Mouse (Mus musculus): ENCODE measurements around the gene Pir. TPM values are rescaled to one million over a fixed set of nuclear protein-coding genes. Genes with fewer than 3 reads are reported as not detected.

The Pir gene
- polyA plus RNA-seq, 1 experiment from 2014 or later, result 9.4 TPM

DNA sequence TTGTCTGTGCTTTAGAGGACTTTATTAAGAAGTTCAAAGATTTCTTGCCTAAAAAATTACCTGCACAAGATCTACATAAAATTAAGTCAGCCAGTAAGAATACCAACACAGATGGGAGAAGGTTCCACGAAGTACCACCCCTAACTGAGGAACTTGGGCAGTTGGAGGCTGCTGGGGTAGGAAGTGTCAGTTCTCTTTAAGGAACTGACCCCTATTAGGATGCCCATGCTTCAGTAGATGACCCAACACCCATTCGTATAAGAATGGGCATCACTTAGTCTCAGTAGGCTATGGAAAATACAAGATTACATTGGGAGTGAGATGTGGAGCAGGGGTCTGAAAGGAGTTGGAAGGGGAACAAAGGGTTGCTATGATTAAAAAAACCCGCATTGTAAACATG lies 1.4 kb downstream of the Pir start:
- Histone ChIP-seq H3K27me3 (ENCODE audit: insufficient read depth, low read length) (peaks cover 14% of the 10 kb centered on the region), H3K9me3 (ENCODE audit: low read length) (no peaks in the 10 kb centered on the region), H3K27ac (ENCODE audit: low read length) (no peak overlapping the region), H3K36me3 (ENCODE audit: insufficient read depth, low read length) (no peaks in the 10 kb centered on the region), H3K4me2 (replicated peaks; ENCODE audit: low read depth, low read length) (no peak overlapping the region), H3K4me1 (ENCODE audit: insufficient read depth, low read length) (no peaks in the 10 kb centered on the region), H3K4me3 (ENCODE audit: low read length) (no peak overlapping the region), H3K9ac (replicated peaks; ENCODE audit: low read length) (no peak overlapping the region)
- 80% methylated on average over 3 of the region's 3 CpGs for WGBS
- no peak for ATAC-seq (ENCODE audit: low FRiP score, low TSS enrichment)

DNA sequence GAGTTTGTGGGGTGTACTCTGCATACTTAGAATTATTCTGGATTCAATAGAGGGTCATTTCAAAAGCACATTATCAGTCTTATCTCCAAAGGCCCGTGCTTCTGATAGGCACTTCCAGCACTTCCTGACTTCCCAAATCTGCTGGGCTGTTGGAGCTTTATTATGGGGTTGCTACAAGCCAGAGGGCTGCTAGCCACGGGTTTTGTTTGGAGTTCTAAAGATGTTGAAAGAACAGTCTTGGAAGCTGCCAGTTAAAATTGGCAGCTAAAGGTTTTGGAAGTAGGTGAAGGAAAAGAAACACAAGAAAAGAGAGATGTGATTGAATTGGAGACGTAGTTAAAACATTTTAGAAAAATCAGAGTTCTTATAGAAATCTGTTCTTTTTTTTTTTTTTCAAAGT lies 6.4 kb downstream of the Pir start:
- Histone ChIP-seq H3K4me1 (ENCODE audit: insufficient read depth, low read length) (no peaks in the 10 kb centered on the region), H3K9me3 (ENCODE audit: low read length) (no peaks in the 10 kb centered on the region), H3K36me3 (ENCODE audit: insufficient read depth, low read length) (no peaks in the 10 kb centered on the region), H3K4me3 (ENCODE audit: low read length) (no peak overlapping the region), H3K27ac (ENCODE audit: low read length) (no peak overlapping the region), H3K4me2 (replicated peaks; ENCODE audit: low read depth, low read length) (no peak overlapping the region), H3K27me3 (ENCODE audit: insufficient read depth, low read length) (peaks cover 5% of the 10 kb centered on the region; the same call in 1 of the 2 replicates), H3K9ac (replicated peaks; ENCODE audit: low read length) (no peak overlapping the region)
- 62% methylated on average over 3 of the region's 3 CpGs for WGBS
- ATAC-seq (ENCODE audit: low FRiP score, low TSS enrichment), result no peak

DNA sequence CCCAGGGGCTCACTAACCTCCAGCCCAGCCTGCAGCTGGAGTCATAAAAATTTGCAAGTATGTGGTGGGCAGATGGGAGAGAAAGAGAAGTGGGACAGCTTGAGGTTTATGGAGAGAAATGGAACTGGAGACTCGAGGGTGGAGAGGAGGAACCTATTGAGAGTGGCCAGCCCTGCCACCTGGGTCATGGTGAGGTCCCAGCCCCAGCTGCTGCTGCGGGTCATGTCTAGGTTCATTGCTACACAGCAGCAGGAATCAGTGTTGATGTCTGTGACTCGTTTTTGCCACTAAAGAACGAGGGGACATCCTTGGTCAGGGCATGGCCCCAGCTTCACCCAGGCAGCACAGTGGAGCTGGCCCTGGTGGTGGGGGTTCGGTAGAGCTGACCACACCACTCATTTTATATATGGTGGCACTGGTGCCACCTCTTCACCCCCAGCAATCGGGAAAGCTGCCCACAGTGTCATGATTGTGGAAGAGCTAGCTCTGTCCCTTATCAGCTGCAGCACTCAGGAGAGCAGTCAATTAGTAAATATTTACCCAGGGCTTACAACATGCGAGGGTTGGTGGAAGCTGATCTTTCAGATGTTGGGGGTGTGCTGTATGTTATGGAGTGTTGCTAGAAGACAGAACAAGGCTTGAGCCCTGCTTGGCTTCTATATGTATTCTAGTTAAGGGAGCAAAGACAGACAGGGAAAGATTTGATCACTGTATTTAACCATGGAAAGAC lies 11.9 kb downstream of the Pir start:
- Histone ChIP-seq H3K9ac (replicated peaks; ENCODE audit: low read length) (no peak overlapping the region), H3K4me3 (ENCODE audit: low read length) (no peak overlapping the region), H3K4me2 (replicated peaks; ENCODE audit: low read depth, low read length) (no peak overlapping the region), H3K9me3 (ENCODE audit: low read length) (no peaks in the 10 kb centered on the region), H3K4me1 (ENCODE audit: insufficient read depth, low read length) (no peaks in the 10 kb centered on the region), H3K27ac (ENCODE audit: low read length) (no peak overlapping the region), H3K27me3 (ENCODE audit: insufficient read depth, low read length) (peaks cover 9% of the 10 kb centered on the region; the same call in 1 of the 2 replicates), H3K36me3 (ENCODE audit: insufficient read depth, low read length) (no peaks in the 10 kb centered on the region)
- no peak for ATAC-seq (ENCODE audit: low FRiP score, low TSS enrichment)
- 63% methylated on average over 7 of the region's 7 CpGs for WGBS

DNA sequence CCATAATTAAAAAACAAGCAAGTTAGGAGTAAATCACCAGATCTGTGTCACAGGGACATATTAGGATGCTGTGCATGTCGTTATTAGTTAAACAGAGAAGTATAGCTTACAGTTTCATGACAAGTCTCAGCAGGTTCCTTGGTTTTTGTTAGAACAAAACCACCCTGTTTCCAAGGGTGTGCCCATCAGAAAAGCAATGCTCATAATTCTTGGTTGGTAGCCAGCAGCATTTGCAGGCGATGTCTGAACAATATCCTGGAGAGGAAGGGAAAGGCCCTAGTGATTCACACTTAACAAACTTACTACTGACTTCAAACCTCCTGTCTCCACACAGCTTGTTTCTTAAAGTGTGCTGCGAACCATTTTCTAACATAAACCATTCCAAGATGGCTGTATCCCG lies 14.6 kb downstream of the Pir start:
- no peak for ATAC-seq (ENCODE audit: low FRiP score, low TSS enrichment)
- WGBS, result 85% methylated on average over 4 of the region's 4 CpGs
- peaks cover 9% of the 10 kb centered on the region; the same call in 1 of the 2 replicates for H3K27me3 ChIP-seq (ENCODE audit: insufficient read depth, low read length)

DNA sequence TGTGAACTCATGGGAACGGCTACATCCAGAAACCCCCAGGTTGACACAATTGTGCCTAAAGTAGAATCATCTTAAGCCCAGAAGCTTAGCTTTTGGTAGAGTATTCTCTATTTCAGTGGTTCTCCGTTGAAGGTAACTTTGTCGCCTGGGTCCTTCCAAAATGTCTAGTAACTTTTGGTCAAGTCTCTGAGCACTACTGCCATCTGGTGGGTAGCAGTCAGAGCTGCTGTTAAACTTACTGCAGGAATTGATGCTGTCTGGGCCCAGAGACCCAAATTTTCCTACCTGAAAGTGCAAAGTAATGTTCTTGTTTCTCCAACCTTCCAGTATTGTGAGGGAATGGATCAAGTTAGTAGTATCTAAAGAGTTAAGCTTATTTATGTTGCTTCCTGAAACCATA lies 17.9 kb downstream of the Pir start:
- ATAC-seq (ENCODE audit: low FRiP score, low TSS enrichment), result no peak
- Histone ChIP-seq H3K36me3 (ENCODE audit: insufficient read depth, low read length) (no peaks in the 10 kb centered on the region), H3K4me3 (ENCODE audit: low read length) (no peak overlapping the region), H3K4me2 (replicated peaks; ENCODE audit: low read depth, low read length) (no peak overlapping the region), H3K27ac (ENCODE audit: low read length) (no peak overlapping the region), H3K27me3 (ENCODE audit: insufficient read depth, low read length) (peaks cover 9% of the 10 kb centered on the region; the same call in 1 of the 2 replicates), H3K9me3 (ENCODE audit: low read length) (no peaks in the 10 kb centered on the region), H3K4me1 (ENCODE audit: insufficient read depth, low read length) (no peaks in the 10 kb centered on the region), H3K9ac (replicated peaks; ENCODE audit: low read length) (no peak overlapping the region)
- WGBS, result 67% methylated on average over 3 of the region's 3 CpGs

More for the DNA sequence above, 14.6 kb downstream of the Pir start:
- Histone ChIP-seq H3K36me3 (ENCODE audit: insufficient read depth, low read length) (no peaks in the 10 kb centered on the region), H3K9ac (replicated peaks; ENCODE audit: low read length) (no peak overlapping the region), H3K27ac (ENCODE audit: low read length) (no peak overlapping the region), H3K4me2 (replicated peaks; ENCODE audit: low read depth, low read length) (no peak overlapping the region), H3K9me3 (ENCODE audit: low read length) (no peaks in the 10 kb centered on the region), H3K4me3 (ENCODE audit: low read length) (no peak overlapping the region), H3K4me1 (ENCODE audit: insufficient read depth, low read length) (no peaks in the 10 kb centered on the region)

DNA sequence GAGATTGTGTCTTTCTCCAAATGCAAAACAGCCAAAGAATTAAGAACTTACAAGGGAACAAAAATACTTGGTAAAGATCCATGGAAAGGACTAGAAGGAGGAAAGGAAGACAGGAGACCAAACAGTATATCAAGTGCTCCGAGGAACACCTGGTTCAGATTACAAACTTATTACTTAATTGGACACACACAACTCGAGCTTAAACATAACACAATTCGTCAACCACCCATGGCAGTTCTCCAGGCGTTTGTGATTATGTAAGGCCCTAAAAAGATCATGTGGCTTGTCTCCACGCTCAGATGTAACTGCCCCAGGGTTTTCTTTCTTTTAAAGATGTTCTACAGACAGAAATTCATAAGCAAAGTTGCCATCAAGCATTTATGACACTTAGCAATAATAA lies 22.0 kb downstream of the Pir start:
- no peak for ATAC-seq (ENCODE audit: low FRiP score, low TSS enrichment)
- Histone ChIP-seq H3K9ac (replicated peaks; ENCODE audit: low read length) (no peak overlapping the region), H3K27me3 (ENCODE audit: insufficient read depth, low read length) (no peaks in the 10 kb centered on the region), H3K4me1 (ENCODE audit: insufficient read depth, low read length) (no peaks in the 10 kb centered on the region), H3K9me3 (ENCODE audit: low read length) (no peaks in the 10 kb centered on the region), H3K36me3 (ENCODE audit: insufficient read depth, low read length) (no peaks in the 10 kb centered on the region), H3K4me3 (ENCODE audit: low read length) (no peak overlapping the region), H3K27ac (ENCODE audit: low read length) (no peak overlapping the region), H3K4me2 (replicated peaks; ENCODE audit: low read depth, low read length) (no peak overlapping the region)
- 39% methylated on average over 5 of the region's 5 CpGs for WGBS

DNA sequence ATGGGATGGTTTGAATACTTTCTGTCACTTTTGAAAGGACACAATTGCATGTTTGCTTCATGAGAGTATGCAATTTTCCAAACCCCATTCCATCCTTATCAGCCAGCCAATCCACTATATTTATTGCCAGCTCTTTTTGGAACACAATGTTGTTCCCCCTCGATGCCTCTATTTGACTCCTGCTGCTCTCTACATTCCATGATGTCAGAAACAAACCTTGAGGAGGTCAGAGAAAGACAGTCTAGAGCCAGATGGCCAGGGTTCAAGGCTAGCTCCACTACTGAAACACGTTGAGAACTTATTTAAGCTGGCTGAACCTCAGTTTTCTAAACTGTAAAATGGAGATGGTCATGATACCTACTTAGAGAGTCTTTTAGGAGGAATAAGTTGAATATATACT lies 37.1 kb downstream of the Pir start:
- Histone ChIP-seq H3K27ac (ENCODE audit: low read length) (no peak overlapping the region), H3K4me2 (replicated peaks; ENCODE audit: low read depth, low read length) (no peak overlapping the region), H3K9me3 (ENCODE audit: low read length) (no peaks in the 10 kb centered on the region), H3K9ac (replicated peaks; ENCODE audit: low read length) (no peak overlapping the region), H3K27me3 (ENCODE audit: insufficient read depth, low read length) (no peaks in the 10 kb centered on the region; the same call in 1 of the 2 replicates), H3K36me3 (ENCODE audit: insufficient read depth, low read length) (no peaks in the 10 kb centered on the region), H3K4me1 (ENCODE audit: insufficient read depth, low read length) (no peaks in the 10 kb centered on the region), H3K4me3 (ENCODE audit: low read length) (no peak overlapping the region)
- ATAC-seq (ENCODE audit: low FRiP score, low TSS enrichment), result no peak
- WGBS, result 58% methylated on average over 2 of the region's 2 CpGs

DNA sequence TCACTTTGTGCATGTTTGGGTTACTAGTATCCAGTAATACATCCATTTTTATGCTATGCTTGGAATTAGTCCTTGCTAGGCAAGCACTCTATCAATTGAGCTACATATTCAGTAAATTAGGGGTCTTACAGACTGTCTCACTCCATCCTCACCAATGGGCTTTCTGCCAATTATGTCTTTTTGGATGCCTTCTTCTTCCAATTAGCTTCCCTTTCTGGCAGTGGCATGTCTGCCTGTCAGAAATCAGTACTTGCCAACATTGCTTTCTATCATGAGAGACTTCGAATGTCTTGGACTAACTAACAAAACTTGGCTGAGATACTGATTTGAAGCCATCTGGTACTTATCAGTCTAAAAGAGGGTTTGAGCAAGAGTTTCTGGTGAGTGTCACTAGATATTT lies 44.7 kb downstream of the Pir start:
- Histone ChIP-seq H3K27ac (ENCODE audit: low read length) (no peak overlapping the region), H3K9me3 (ENCODE audit: low read length) (no peaks in the 10 kb centered on the region), H3K4me3 (ENCODE audit: low read length) (no peak overlapping the region), H3K4me2 (replicated peaks; ENCODE audit: low read depth, low read length) (no peak overlapping the region), H3K9ac (replicated peaks; ENCODE audit: low read length) (no peak overlapping the region), H3K4me1 (ENCODE audit: insufficient read depth, low read length) (no peaks in the 10 kb centered on the region), H3K27me3 (ENCODE audit: insufficient read depth, low read length) (peaks cover 4% of the 10 kb centered on the region; the same call in 1 of the 2 replicates), H3K36me3 (ENCODE audit: insufficient read depth, low read length) (no peaks in the 10 kb centered on the region)
- 75% methylated on average over 1 of the region's 1 CpGs for WGBS
- no peak for ATAC-seq (ENCODE audit: low FRiP score, low TSS enrichment)

DNA sequence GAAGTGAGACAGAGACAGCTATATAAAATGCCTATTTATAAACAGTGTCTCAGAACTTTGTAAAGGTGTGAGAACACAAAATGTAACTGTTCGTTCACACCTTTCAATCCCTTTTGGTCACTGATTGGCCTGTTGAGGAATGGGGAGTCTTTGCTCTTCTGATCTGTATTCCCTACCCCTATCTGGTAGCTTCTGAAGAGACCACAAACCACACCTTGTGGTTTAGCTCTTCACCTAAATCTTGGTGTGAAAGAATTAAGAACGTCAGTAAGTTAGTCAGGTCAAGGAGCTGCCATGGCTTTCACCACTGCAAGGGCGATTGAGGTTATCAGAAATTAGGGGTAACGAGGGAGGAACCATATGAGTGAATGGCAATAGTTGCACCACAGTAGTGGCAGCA lies 49.4 kb downstream of the Pir start:
- peaks cover 5% of the 10 kb centered on the region; the same call in 1 of the 2 replicates for H3K27me3 ChIP-seq (ENCODE audit: insufficient read depth, low read length)
- WGBS, result 89% methylated on average over 4 of the region's 4 CpGs
- no peak overlapping the region for H3K4me2 ChIP-seq (replicated peaks; ENCODE audit: low read depth, low read length)
- no peak overlapping the region for H3K27ac ChIP-seq (ENCODE audit: low read length)
- H3K36me3 ChIP-seq (ENCODE audit: insufficient read depth, low read length), result no peaks in the 10 kb centered on the region
- H3K9ac ChIP-seq (replicated peaks; ENCODE audit: low read length), result no peak overlapping the region
- ATAC-seq (ENCODE audit: low FRiP score, low TSS enrichment), result no peak
- no peak overlapping the region for H3K4me3 ChIP-seq (ENCODE audit: low read length)
- no peaks in the 10 kb centered on the region for H3K9me3 ChIP-seq (ENCODE audit: low read length)
- H3K4me1 ChIP-seq (ENCODE audit: insufficient read depth, low read length), result no peaks in the 10 kb centered on the region

DNA sequence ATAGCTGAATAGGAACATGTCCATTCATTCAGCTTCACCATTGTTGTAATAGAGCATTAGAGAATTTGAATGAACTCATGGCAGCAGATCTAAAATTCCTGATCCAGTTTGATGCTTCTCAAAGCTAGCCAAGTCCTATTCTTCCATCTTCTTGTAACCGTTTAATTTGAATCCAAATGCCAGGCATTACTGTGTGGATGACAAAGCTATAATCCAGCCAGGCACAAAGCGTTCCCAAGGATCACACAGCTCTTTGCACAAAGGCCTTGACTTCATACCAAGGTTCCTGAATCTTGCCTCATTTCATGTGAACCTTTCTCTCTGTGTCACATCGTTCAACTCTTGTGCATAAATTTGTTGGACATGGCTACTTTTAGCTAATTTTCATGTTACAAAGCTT lies 50.9 kb downstream of the Pir start:
- Histone ChIP-seq H3K9ac (replicated peaks; ENCODE audit: low read length) (no peak overlapping the region), H3K27ac (ENCODE audit: low read length) (no peak overlapping the region), H3K4me1 (ENCODE audit: insufficient read depth, low read length) (no peaks in the 10 kb centered on the region), H3K4me2 (replicated peaks; ENCODE audit: low read depth, low read length) (no peak overlapping the region), H3K27me3 (ENCODE audit: insufficient read depth, low read length) (peaks cover 3% of the 10 kb centered on the region; the same call in 1 of the 2 replicates), H3K36me3 (ENCODE audit: insufficient read depth, low read length) (no peaks in the 10 kb centered on the region), H3K4me3 (ENCODE audit: low read length) (no peak overlapping the region), H3K9me3 (ENCODE audit: low read length) (no peaks in the 10 kb centered on the region)
- ATAC-seq (ENCODE audit: low FRiP score, low TSS enrichment), result no peak
- WGBS, result 88% methylated on average over 3 of the region's 3 CpGs
